Mouse (Mus musculus): ENCODE measurements around the gene Rad51.

Gene Rad51

DNA sequence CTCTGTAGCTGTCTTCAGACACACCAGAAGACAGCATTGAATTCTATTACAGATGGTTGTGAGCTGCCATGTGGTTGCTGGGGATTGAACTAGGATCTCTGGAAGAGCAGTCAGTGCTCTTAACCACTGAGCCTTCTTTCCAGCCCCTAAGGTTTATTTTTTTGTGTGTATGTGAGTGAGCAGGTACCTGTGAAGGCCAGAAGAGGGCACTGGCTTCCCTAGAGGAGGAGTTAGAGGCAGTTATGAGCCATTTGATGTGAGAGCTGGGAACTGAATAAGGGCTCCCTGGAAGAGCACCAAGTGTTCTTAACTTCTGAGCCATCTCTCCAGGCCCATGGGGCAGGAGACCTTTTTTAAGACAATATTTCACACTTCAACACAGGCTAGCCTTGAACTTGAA lies 52.8 kb downstream of the Rad51 start:
- DNase-seq (ENCODE audit: low spot score): no peak

- DNase-seq (ENCODE audit: low spot score): peak; percentile 66
Observed at GRCm38 (mm10) chr2:119166901-119167865, 54.6 kb downstream of the Rad51 start, which contains the start of gene Gchfr. Gchfr (plus strand) TSS chr2:119167773.

- no peak for DNase-seq (ENCODE audit: low spot score)
Observed at GRCm38 (mm10) chr2:119167866-119168256, 55.3 kb downstream of the Rad51 start.

- no peak for DNase-seq (ENCODE audit: low spot score)
Observed at GRCm38 (mm10) chr2:119170282-119170681, 57.7 kb downstream of the Rad51 start.

DNA sequence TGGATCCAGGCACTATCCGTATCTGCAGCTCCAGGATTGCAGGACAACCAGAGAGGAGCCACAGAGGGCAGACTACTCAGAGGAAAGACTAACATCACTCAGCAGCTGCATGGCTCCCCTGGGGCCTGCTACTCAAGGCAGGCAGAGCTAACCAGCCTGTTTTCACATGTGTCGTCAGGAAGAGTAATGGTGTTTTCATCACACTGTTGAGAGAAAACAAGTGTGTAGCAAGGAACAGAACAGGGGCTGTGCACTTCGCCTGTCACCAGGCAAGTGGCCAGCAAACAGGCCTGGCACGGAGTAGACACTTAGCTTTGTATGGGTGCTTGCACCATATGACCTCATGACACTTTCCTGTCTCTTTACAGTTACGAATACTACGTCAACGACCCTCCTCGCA lies 59.0 kb downstream of the Rad51 start:
- no peak for DNase-seq (ENCODE audit: low spot score)

- no peak for DNase-seq (ENCODE audit: low spot score)
Observed at GRCm38 (mm10) chr2:119172446-119172845, 59.9 kb downstream of the Rad51 start.

- peak; percentile 76 for DNase-seq (ENCODE audit: low spot score)
Observed at GRCm38 (mm10) chr2:119172862-119173576, 60.4 kb downstream of the Rad51 start.

GRCm38 (mm10) chr2:119173991-119174651 lies 61.5 kb downstream of the Rad51 start, which contains the start of gene Gm14137:
Gm14137 (plus strand) TSS chr2:119174509.
- DNase-seq (ENCODE audit: low spot score): no peak

DNA sequence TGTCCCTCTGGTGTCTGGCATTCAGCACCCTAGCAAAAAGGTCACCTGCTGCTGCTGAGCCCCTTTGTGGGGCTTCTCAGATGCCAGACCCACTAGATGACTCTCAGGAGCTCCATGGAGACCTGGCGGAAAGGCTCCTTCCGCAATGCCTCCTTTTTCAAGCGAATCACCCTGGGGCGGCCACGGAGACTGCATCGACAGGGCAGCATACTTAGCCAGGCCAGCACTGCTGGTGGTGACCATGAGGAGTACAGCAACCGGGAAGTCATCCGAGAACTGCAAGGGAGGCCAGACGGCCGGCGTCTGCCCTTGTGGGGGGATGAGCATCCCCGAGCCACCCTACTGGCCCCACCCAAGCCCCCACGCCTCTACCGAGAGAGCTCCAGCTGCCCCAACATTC lies 62.3 kb downstream of the Rad51 start:
- no peak for DNase-seq (ENCODE audit: low spot score)

DNA sequence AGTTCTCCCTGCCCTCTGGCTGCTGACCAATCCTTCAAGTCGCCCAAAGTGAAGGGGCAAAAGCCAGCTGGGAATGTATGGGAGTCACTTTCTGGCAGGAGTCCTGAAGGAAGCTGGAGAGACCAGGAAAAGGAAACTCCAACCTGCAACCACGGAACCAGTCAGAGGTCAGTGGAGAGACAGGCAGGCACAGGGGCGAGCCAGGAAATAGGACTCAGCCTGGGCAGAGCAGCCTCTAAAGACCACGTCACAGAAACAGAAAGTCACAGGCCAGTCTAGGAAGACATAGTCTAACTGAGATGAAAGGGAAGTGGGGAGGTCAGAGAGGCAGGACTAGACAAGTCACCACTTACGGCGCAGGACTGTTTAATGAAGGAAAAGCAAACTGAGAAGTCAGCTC lies 63.0 kb downstream of the Rad51 start:
- no peak for DNase-seq (ENCODE audit: low spot score)

DNA sequence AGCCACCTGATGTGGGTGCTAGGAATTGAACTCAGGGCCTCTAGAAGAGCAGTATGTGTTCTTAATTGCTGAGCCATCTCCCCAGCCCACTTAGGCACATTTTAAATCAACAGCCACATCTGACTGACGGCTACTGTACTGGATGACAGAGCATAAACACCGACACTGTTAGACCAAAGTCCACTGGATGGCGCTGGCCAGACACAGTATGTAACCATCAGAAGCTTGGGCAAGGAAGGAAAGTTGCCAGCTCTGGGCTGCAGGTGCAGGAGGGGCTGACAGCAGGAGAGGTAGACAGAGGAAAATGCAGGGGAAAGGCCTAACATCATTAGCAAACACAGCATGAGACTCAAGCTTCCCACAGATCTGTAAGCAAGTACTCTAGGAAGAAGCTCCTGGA lies 64.2 kb downstream of the Rad51 start:
- DNase-seq (ENCODE audit: low spot score): no peak

DNA sequence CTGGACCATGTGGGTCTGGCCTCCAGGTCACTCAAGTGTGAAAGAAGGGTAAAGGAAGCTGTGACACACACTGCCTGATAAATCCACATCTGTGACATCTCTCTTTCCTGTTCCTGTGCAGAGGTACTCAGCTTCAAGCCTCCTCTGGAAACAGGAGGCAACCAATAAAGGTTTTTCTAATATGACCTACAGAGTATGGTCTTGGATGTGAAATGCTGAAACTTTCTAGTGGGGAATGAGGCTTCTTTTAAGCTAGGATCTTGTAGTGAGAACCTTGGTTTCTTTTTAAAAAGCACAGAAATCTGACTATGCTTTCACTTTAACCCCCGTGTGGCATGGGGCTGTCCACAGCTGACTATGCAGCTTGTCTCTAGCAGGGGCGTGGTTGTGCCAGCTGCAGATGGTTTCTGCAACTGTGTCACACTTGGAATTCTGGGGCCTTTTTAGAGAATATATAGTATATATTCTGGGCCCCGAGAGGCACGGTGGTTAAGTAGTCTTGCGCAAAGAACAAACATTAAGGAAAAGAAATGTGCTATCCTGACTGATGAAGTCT lies 64.9 kb downstream of the Rad51 start:
- DNase-seq (ENCODE audit: low spot score): no peak

GRCm38 (mm10) chr2:119182914-119183313 lies 70.3 kb downstream of the Rad51 start:
- no peak for DNase-seq (ENCODE audit: low spot score)

DNA sequence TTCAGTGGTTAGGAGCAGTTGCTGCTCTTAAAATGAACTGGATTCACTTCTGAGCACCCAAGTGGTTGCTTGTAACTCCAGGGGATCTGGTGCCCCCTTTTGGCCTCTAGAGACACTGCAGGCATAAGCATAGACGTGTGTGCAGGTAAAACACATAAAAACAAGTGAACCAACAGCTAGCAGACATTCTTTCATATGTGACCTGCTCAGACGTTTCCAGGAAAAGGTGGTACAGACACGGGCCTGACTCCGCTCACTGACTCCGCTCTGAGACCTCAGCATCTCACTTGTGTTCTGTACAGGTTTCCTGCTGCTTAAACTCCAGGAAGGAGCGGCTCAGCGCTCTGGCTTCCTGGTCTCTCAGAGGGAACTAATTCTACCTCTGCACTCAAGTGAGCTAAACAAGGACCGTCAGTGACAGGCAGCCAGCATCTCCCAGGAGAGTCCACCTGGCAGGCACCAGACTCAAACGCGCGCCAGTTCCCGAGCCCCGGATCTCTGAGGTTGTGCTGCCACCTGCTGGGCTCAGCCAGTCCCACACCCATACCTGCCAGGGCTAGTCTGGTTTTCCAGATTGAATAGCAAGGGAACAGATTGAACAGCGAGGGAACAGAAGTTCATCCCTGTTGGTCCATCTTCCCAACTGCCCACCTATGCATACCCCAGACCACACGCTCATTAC lies 76.6 kb downstream of the Rad51 start:
- peak; percentile 92 for DNase-seq (ENCODE audit: low spot score)

- DNase-seq (ENCODE audit: low spot score): no peak
Observed at GRCm38 (mm10) chr2:119190969-119191368, 78.4 kb downstream of the Rad51 start.

GRCm38 (mm10) chr2:119194140-119194539 lies 81.5 kb downstream of the Rad51 start:
- DNase-seq (ENCODE audit: low spot score): no peak

- no peak for DNase-seq (ENCODE audit: low spot score)
Observed at GRCm38 (mm10) chr2:119196316-119197108, 83.9 kb downstream of the Rad51 start.

Measured in testis, postnatal 10 days (tissue).